Mouse (Mus musculus) lung, adult 2 months (tissue): ENCODE measurements around the gene Ttc30a1.

Experiments used
- CTCF ChIP-seq: fragments of 200-500 bp; IDR thresholded peaks from 2 replicates; pipeline ENCODE4 v1.5.1; 2011; ENCODE audit warnings: mild to moderate bottlenecking, low read length, control low read depth; ENCODE audit not compliant: insufficient read depth
- POLR2A ChIP-seq: fragments of 200-500 bp; IDR thresholded peaks from 2 replicates; pipeline ENCODE4 v1.6.1; 2011; ENCODE audit warnings: low read depth, mild to moderate bottlenecking, control low read depth, low read length, borderline replicate concordance; ENCODE audit errors: extremely low read depth

DNA sequence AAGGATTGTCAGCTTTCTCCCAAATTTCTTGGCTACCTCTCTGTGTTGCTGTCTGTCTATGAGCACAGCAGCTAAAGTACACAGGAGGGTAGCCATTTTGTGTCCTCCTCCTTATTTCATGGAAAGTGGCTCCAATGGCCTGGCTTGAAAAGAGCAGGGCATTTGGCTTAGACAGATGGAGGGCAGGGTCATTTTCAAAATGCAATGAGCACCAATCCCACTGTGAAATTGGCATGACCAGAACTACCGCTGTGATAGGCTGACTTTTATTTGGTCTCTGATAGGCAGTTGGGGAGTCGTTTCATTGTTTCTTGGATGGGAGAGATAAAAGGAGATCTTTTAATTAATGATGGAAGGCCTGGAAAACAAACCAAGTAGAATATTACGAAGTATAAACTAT is 2.1 kb upstream of the Ttc30a1 start:
- no peak for TF ChIP-seq CTCF
- TF ChIP-seq POLR2A: no peak
